Mouse (Mus musculus): ENCODE results near the gene Gm11007. TPM values are rescaled to one million over a fixed set of nuclear protein-coding genes. Genes with fewer than 3 reads are reported as not detected.
"Not testable (repeated sequence)": the region's sequence is repeated elsewhere in the genome, so short reads cannot be mapped to it uniquely, and the experiment has no call there.

Gm11007 gene
- not detected in 2 replicates for polyA plus RNA-seq (2016; fragmentation: Nextera tagmentation; extraction: Ambion mirVana)

- H3K27me3 ChIP-seq (replicated peaks; ENCODE audit: low read depth, poor library complexity, severe bottlenecking); H3K9me3 ChIP-seq; H3K4me3 ChIP-seq; H3K36me3 ChIP-seq (replicated peaks); DNase-seq (ENCODE audit: low spot score); H3K4me1 ChIP-seq; H3K27ac ChIP-seq (replicated peaks): not testable (repeated sequence)
- WGBS: no CpG with 5 or more reads among the region's 2 CpGs
Measured at GRCm38 (mm10) chr2:175643678-175644077, at the start of gene Gm11007. Gm11007 (plus strand) TSS chr2:175643978.

Other genes starting within 250 kb of the Gm11007 start
- 11.1 and 15.7 TPM in 2 replicates for gene Gm4724, start 208.2 kb upstream of the Gm11007 start, polyA plus RNA-seq (2016; fragmentation: Nextera tagmentation; extraction: Ambion mirVana)
- gene Zfp965, start 174.0 kb upstream of the Gm11007 start, polyA plus RNA-seq (2016; fragmentation: Nextera tagmentation; extraction: Ambion mirVana): 1.6 and 6.9 TPM in 2 replicates
- gene Zfp969, start 59.7 kb downstream of the Gm11007 start, polyA plus RNA-seq (2016; fragmentation: Nextera tagmentation; extraction: Ambion mirVana): 5.8 and 13.7 TPM in 2 replicates
- not detected in 2 replicates for gene Gm2007, start 97.6 kb downstream of the Gm11007 start, polyA plus RNA-seq (2016; fragmentation: Nextera tagmentation; extraction: Ambion mirVana)
- gene Gm14288, start 157.1 kb downstream of the Gm11007 start, polyA plus RNA-seq (2016; fragmentation: Nextera tagmentation; extraction: Ambion mirVana): 2.4 and 4.3 TPM in 2 replicates
- 23.4 and 27.3 TPM in 2 replicates for gene Gm6710, start 225.2 kb downstream of the Gm11007 start, polyA plus RNA-seq (2016; fragmentation: Nextera tagmentation; extraction: Ambion mirVana)